In the genomic region with DNA sequence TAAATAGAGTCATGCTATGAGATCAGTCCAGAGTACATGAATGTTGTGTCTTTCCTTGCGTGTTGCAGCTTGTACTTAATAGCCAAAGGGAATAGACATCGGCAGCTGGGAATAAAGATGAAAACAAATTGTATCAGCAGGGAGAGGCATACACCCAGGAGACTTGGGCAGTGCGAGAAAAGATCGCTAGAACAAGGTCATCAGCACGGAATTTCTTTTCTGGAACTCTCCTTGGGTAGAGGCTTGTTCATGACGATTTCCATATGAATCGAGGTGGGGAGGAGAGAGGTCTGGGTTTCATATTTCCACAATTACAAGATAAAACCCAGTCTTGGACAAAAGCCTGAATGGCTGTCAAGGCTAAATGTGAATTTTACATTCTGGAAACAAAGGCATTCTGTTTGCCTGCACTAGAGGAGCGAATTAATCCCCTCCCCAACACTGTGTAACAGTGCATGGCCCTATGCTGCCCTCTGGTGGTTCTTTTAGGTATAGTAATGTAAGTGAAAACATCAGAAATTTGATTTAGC, we compare ENCODE assay signal across 8 mouse cellular contexts.
DNase-seq lines count a peak whose midpoint lies in the region; ATAC-seq and TF ChIP-seq lines count a peak whose summit lies in the region.

No protein-coding gene starts in this region.

- no peaks in the 10 kb centered on the region for H3K27me3 ChIP-seq in liver, adult 2 months (ENCODE audit: control insufficient read depth, insufficient read depth, low read length)
- 0 out of 2 replicates have a peak, but pooled peaks cover 3% of the 10 kb centered on the region for H3K27me3 ChIP-seq in embryonic facial prominence, embryonic 12.5 days
- H3K27me3 ChIP-seq in splenic B cell, adult 2 months (ENCODE audit: control insufficient read depth, insufficient read depth, low read length, poor library complexity, severe bottlenecking): no peaks in the 10 kb centered on the region

- H3K4me1 ChIP-seq in liver, adult 2 months (ENCODE audit: control insufficient read depth, insufficient read depth, low read length): no peaks in the 10 kb centered on the region
- H3K4me1 ChIP-seq in embryonic facial prominence, embryonic 12.5 days: no peaks in the 10 kb centered on the region; the same call in 1 of the 2 replicates

- H3K36me3 ChIP-seq in liver, adult 2 months (ENCODE audit: control insufficient read depth, insufficient read depth, low read length): no peaks in the 10 kb centered on the region
- no peaks in the 10 kb centered on the region for H3K36me3 ChIP-seq in embryonic facial prominence, embryonic 12.5 days
- H3K36me3 ChIP-seq in splenic B cell, adult 2 months (ENCODE audit: control insufficient read depth, insufficient read depth, low read length, poor library complexity, severe bottlenecking): no peaks in the 10 kb centered on the region

- H3K9me3 ChIP-seq in embryonic facial prominence, embryonic 12.5 days: no peaks in the 10 kb centered on the region

- no peak overlapping the region for H3K27ac ChIP-seq in liver, adult 2 months (replicated peaks; ENCODE audit: insufficient read depth, low read depth, low read length)
- no peak overlapping the region for H3K27ac ChIP-seq in embryonic facial prominence, embryonic 12.5 days

- no peak overlapping the region for H3K9ac ChIP-seq in liver, adult 2 months (ENCODE audit: low read depth, low read length)
- H3K9ac ChIP-seq in embryonic facial prominence, embryonic 12.5 days: no peak overlapping the region

- peak; percentile 28; the same call in 1 of the 2 replicates for TF ChIP-seq CTCF in liver, adult 2 months (IDR thresholded peaks at IDR 0.05; ENCODE audit: low read depth, low read length)

- TF ChIP-seq POLR2A in liver, adult 2 months (IDR thresholded peaks at IDR 0.05; ENCODE audit: extremely low read depth, insufficient read depth, low read length): no peak

- H3K4me2 ChIP-seq in embryonic facial prominence, embryonic 12.5 days (replicated peaks): peak overlapping the region; percentile 32

- H3K79me2 ChIP-seq in liver, adult 2 months (ENCODE audit: control insufficient read depth, insufficient read depth, low read length): no peaks in the 10 kb centered on the region

- intact Hi-C loops in heart, postnatal 14 days (cut with DNase I): no loop called here

- DNase-seq in liver, adult 2 months (ENCODE audit: extremely low read depth, low read depth, low spot score): peak; percentile 25
- DNase-seq in liver: no peak
- peak; percentile 4 for DNase-seq in adrenal gland, postnatal 25 days
- peak; percentile 6 to 56 for DNase-seq in heart, postnatal 14 days
- peak; percentile 72 for DNase-seq in layer of hippocampus, adult 11-12 months (ENCODE audit: low spot score)
- peak; percentile 70 for DNase-seq in lung, postnatal 36 days
- peak; percentile 42 for DNase-seq in splenic B cell, adult 2 months (ENCODE audit: low read depth, low spot score)

- 51% methylated on average over 8 of the region's 8 CpGs for WGBS in liver, adult 2 months
- WGBS in embryonic facial prominence, embryonic 12.5 days: 29% methylated on average over 8 of the region's 8 CpGs

- peak; percentile 78 for ATAC-seq in embryonic facial prominence, embryonic 12.5 days (ENCODE audit: insufficient number of reproducible peaks, insufficient read depth, low FRiP score, low TSS enrichment)

- no peak overlapping the region for H3K4me3 ChIP-seq in liver, adult 2 months (ENCODE audit: insufficient read depth, low read depth, low read length)
- no peak overlapping the region for H3K4me3 ChIP-seq in embryonic facial prominence, embryonic 12.5 days
